Mouse (Mus musculus) spleen, embryonic (tissue): ENCODE measurements at regions not wholly inside any gene's neighbourhood (a gene's known extent, or its start where the extent isn't known, plus 50 kb on each side); places are given as distances from the start of the nearest gene placed in this dataset.

Experiments used
- CTCF ChIA-PET: fragments of 350-600 bp; sonication (Branson Sonifier 250); formaldehyde crosslinking; loops from one replicate; lab custom pipeline; 2022; lab: Charles Lee

- CTCF ChIA-PET = no interaction called here
Measured at GRCm38 (mm10) chr4:99491536-99492514, 164.3 kb upstream of the Foxd3 start.

GRCm38 (mm10) chr4:99503221-99503744 is 152.8 kb upstream of the Foxd3 start:
- CTCF ChIA-PET = no interaction called here

GRCm38 (mm10) chr4:99511993-99512392 is 144.1 kb upstream of the Foxd3 start:
- CTCF ChIA-PET = no interaction called here

GRCm38 (mm10) chr4:99516883-99517282 is 139.2 kb upstream of the Foxd3 start:
- CTCF ChIA-PET = no interaction called here

- CTCF ChIA-PET = no interaction called here
Measured at GRCm38 (mm10) chr4:99527441-99527840, 128.7 kb upstream of the Foxd3 start.

- CTCF ChIA-PET = no interaction called here
Measured at GRCm38 (mm10) chr4:99544014-99544413, 112.1 kb upstream of the Foxd3 start.

GRCm38 (mm10) chr4:99545742-99546141 is 110.4 kb upstream of the Foxd3 start:
- CTCF ChIA-PET = no interaction called here

GRCm38 (mm10) chr4:99557963-99558362 is 98.1 kb upstream of the Foxd3 start:
- CTCF ChIA-PET = no interaction called here

- CTCF ChIA-PET = no interaction called here
Measured at GRCm38 (mm10) chr4:99560604-99561003, 95.5 kb upstream of the Foxd3 start.

GRCm38 (mm10) chr4:99561506-99561937 is 94.6 kb upstream of the Foxd3 start:
- CTCF ChIA-PET = no interaction called here

GRCm38 (mm10) chr4:99565401-99565800 is 90.7 kb upstream of the Foxd3 start:
- CTCF ChIA-PET = interaction anchor here (0.5 kb wide), 1 partner anchor 51 kb away, joined by 10 read pairs; no protein-coding TSS in a partner anchor

GRCm38 (mm10) chr4:99572841-99573642 is 83.1 kb upstream of the Foxd3 start:
- CTCF ChIA-PET = no interaction called here

GRCm38 (mm10) chr4:99574021-99574531 is 82.0 kb upstream of the Foxd3 start:
- CTCF ChIA-PET = no interaction called here

GRCm38 (mm10) chr4:99574984-99575383 is 81.1 kb upstream of the Foxd3 start:
- CTCF ChIA-PET = no interaction called here

- CTCF ChIA-PET = no interaction called here
Measured at GRCm38 (mm10) chr4:99597781-99598180, 58.3 kb upstream of the Foxd3 start.

GRCm38 (mm10) chr4:99600741-99601140 is 55.4 kb upstream of the Foxd3 start:
- CTCF ChIA-PET = no interaction called here

GRCm38 (mm10) chr4:99601463-99601862 is 54.6 kb upstream of the Foxd3 start:
- CTCF ChIA-PET = no interaction called here
